14 mouse cellular contexts compared by ENCODE assay signal in genomic region chr4:154478933-154479613, GRCm38 (mm10).
DNase-seq lines count a peak whose midpoint lies in the region; ATAC-seq lines count a peak whose summit lies in the region.
"Had no signal": no experiment of that assay in that cellular context is flagged by ENCODE, and none has a peak within 500 bp of the region (broad histone marks: within the 10 kb centered on the region; RNA-seq: fewer than 3 reads in every experiment).

No protein-coding gene starts in this region.

- H3K9me3 ChIP-seq in heart, embryonic 14.5 days (ENCODE audit: control insufficient read depth, low read length): no peaks in the 10 kb centered on the region
- H3K9me3 ChIP-seq: embryonic facial prominence, embryonic 15.5 days; forebrain, embryonic 13.5 days had no signal

- peaks cover 42 to 48% of the 10 kb centered on the region in 2 experiments for H3K4me1 ChIP-seq in heart, embryonic 14.5 days (ENCODE audit: control insufficient read depth in 2 of 2, insufficient read depth in 2 of 2, low read length in 2 of 2)

- 42% methylated on average over 8 of the region's 8 CpGs for WGBS in heart, embryonic 14.5 days

- no peak for DNase-seq in heart, postnatal 10 days
- DNase-seq in kidney, adult 18-20 months: peak; percentile 45
- peak; percentile 35 to 66 for DNase-seq in kidney, postnatal 25 days
- DNase-seq in lung, postnatal 25 days (ENCODE audit: low spot score): peak; percentile 86
- no peak for DNase-seq in spleen, postnatal 36 days (ENCODE audit: low spot score in 2 of 2)
- no peak for DNase-seq in neural tube, embryonic 10.5 days (ENCODE audit: extremely low spot score, low spot score)
- DNase-seq: adrenal gland, postnatal 25 days; cerebellum, postnatal 36 days; right cerebral cortex, postnatal 4 days had no signal

- H3K4me2 ChIP-seq in heart, embryonic 14.5 days (ENCODE audit: low read length): no peak overlapping the region
- H3K4me2 ChIP-seq: embryonic facial prominence, embryonic 15.5 days; forebrain, embryonic 13.5 days had no signal

- H3K27ac ChIP-seq in heart, embryonic 14.5 days (replicated peaks in 1 of 2; ENCODE audit: control insufficient read depth in 1 of 2, insufficient read depth in 1 of 2, low read depth in 2 of 2, low read length in 2 of 2): peak overlapping the region; percentile 4 to 26; a peak in 2 of 4 replicates
- H3K27ac ChIP-seq: embryonic facial prominence, embryonic 15.5 days; forebrain, embryonic 13.5 days had no signal

- H3K27me3 ChIP-seq in heart, embryonic 14.5 days (ENCODE audit: control insufficient read depth, insufficient read depth, low read length): peaks cover 11% of the 10 kb centered on the region; the same call in 1 of the 2 replicates

- H3K9ac ChIP-seq in heart, embryonic 14.5 days (ENCODE audit: low read length): no peak overlapping the region
- H3K9ac ChIP-seq: embryonic facial prominence, embryonic 15.5 days; forebrain, embryonic 13.5 days had no signal

- H3K4me3 ChIP-seq in heart, embryonic 14.5 days (ENCODE audit: control insufficient read depth in 1 of 2, insufficient read depth in 1 of 2, low read depth in 1 of 2, low read length in 2 of 2): no peak overlapping the region
- H3K4me3 ChIP-seq: embryonic facial prominence, embryonic 15.5 days; forebrain, embryonic 13.5 days had no signal

- peaks cover 6% of the 10 kb centered on the region for H3K36me3 ChIP-seq in heart, embryonic 14.5 days (ENCODE audit: control insufficient read depth, insufficient read depth, low read length)
- H3K36me3 ChIP-seq: embryonic facial prominence, embryonic 15.5 days; G1E had no signal

- no peak for ATAC-seq in heart, embryonic 14.5 days (ENCODE audit: insufficient number of reproducible peaks, insufficient read depth, low FRiP score, low read depth)
- no peak for ATAC-seq in megakaryocyte progenitor cell, adult 5-6 weeks (replicated peaks; ENCODE audit: poor library complexity)
- ATAC-seq: forebrain, embryonic 13.5 days had no signal

- intact Hi-C loops in heart, postnatal 10 days (cut with DNase I): no loop called here

Comparison
In these comparisons a context has a peak if more than half of its experiments do, and no peak if none do; other contexts are left out.
1. DNase-seq: peak in kidney, adult 18-20 months (single experiment), kidney, postnatal 25 days (2 of 2) and lung, postnatal 25 days (single experiment); none in heart, postnatal 10 days (0 of 2), spleen, postnatal 36 days (0 of 2) and neural tube, embryonic 10.5 days (single experiment).